Mouse (Mus musculus): ENCODE results near the gene Galntl6.

DNA sequence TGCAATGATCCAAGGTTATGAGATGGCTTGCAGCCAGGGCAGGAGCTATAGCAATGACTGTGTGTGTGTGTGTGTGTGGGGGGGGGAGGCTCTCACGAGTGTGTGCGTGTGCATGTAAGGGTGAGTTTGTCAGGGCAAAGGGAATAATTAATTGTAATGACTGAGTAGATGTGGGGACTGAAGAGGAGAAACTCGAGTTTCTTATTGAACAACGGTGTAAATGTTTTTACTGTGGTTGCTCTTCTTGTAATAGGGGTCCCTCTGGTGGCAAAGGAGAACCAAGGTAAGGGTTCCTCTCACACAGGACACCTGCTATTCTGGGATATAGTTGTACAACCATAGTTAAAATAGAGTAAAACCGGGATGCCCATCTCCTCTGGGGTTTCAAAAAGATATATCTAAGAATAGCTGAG, 1121.1 kb downstream of the Galntl6 start:
- TF ChIP-seq CTCF (IDR thresholded peaks at IDR 0.05; ENCODE audit: borderline replicate concordance, control insufficient read depth, extremely low read depth, insufficient read depth, low read length, poor library complexity) (no peak), POLR2A (IDR thresholded peaks at IDR 0.05; ENCODE audit: control insufficient read depth, extremely low read depth, insufficient read depth, low read length, poor library complexity) (no peak)

All from thymus, adult 2 months (tissue).